Mouse (Mus musculus) cerebellum, adult 9-10 months (tissue): ENCODE measurements around the gene Gstp1.
"Not testable (repeated sequence)": the region's sequence is repeated elsewhere in the genome, so short reads cannot be mapped to it uniquely, and the experiment has no call there.

Experiments
- DNase-seq: peaks from one replicate; pipeline ENCODE4 v3.0.0; 2022

Gstp1 gene

DNA sequence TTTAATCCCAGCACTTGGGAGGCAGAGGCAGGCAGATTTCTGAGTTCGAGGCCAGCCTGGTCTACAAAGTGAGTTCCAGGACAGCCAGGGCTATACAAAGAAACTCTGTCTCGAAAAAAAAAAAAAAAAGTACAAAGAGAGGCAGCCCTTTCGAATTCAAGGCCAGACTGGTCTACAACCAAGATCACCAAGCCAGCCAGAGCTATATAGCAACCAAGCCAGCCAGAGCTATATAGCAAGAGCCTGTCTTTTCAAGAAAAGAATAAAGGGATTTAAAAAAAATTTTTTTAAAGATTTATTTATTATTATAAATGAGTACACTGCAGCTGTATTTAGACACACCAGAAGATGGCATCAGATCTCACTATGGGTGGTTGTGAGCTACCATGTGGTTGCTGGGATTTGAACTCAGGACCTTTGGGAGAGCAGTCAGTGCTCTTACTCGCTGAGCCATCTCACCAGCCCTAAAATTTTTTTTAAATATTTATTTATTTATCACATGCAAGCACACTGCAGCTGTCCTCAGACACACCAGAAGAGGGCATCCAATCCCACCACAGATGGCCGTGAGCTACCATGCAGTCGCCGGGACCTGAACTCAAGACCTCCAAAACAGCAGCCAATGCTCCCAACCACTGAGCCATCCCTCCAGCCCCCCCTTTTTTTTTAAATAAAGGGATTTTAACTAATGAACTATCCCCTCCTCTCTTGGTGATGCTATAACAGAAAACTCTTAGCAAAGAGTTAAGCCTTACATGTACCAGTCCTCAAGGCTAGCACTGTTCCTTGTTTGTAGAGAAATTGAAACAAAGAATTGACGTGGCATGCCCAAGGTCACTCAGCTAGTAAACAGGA, 22.5 kb upstream of the Gstp1 start:
- DNase-seq, result not testable (repeated sequence)

DNA sequence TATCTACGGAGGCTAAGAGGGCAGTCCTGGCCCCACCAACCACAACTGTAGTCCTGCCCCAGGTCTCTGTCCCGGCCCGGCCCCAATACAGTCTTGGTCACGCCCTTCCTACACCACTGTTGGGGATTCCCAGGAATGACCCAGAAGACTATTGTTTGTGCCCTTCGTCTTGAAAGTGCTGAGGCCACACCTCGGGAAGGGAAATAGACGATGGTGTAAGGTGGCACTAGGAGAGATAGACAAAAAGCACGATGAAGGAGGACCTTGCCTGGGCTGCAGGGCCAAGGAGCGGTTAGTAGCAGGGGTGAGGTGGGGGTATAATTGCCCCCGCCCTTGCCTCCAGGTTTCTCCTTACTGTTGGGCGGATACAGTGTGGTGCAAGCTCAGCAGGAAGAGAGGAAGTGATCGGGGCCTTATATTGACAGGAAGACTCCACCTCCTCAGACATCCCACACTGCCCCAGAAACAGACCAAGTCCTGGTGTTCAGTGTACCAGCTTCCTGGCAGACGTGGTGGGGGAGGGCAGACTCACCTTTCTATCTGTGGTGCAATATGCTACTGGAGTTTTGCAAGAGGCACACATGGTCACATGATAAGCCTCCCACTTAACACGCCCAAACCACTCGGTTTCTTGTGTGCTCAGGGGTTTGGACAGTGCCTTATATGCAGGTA, 21.4 kb upstream of the Gstp1 start, which contains the start of gene Gstp3:
TSS of gene Gstp3 (minus strand) at position 501 of the 672 bp plus-strand sequence.
- DNase-seq, result no peak

DNA sequence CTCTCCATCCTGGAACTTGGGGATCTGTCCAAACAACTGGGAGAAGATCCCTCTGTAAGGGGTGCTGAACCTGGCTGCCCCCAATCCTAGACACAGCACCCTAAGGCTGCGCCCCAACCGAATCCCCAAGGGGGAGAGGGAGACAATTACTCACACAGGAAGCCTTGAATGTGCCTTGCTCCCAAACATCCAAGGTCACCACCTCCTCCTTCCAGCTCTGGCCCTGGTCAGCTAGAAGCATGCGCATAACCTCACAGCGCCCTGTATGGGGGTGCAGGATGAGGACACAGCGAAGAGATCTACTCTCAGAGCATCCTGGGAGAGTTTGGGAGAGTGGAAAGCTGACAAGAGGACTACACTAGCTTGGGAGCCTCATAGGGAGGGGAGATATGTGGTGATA, 20.8 kb upstream of the Gstp1 start:
- DNase-seq, result no peak

DNA sequence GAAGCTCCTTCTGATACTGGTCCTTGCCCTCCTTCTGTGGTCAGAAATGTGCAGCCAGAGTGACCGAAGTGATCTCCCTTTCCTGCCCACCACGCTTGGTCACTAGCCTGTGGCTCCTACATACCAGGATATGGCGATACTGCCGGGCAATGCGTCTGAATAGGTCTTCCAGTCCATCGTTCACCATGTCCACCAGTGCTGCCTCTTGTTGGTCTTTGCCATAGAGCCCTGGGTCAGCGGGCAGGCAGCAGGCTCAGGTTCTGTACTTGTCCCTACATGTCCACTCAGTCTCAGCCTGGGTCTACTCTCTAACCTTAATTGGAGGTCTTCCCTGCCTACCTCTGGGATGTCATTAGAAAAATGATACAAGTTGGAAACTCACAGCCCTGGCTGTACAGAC, 20.2 kb upstream of the Gstp1 start:
- DNase-seq, result no peak

DNA sequence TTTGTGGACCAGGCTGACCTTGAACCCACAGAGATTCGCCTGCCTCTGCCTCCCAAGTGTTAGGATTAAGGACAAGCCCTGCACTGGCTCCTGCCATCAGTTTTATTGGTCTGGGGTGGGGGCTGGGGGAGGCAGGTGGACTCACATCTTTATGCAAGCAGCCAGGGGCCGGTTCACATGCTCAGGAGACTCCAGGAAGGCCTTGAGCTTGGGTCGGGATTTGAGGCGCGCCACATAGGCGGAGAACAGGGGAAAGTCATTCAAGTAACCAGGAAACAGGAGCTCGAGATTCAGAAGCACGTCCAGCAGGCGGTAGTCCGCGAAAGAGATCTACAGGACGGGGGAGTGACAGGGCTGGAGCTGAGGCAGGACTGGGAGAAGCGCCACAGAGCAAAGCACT, 19.6 kb upstream of the Gstp1 start:
- DNase-seq, result no peak

DNA sequence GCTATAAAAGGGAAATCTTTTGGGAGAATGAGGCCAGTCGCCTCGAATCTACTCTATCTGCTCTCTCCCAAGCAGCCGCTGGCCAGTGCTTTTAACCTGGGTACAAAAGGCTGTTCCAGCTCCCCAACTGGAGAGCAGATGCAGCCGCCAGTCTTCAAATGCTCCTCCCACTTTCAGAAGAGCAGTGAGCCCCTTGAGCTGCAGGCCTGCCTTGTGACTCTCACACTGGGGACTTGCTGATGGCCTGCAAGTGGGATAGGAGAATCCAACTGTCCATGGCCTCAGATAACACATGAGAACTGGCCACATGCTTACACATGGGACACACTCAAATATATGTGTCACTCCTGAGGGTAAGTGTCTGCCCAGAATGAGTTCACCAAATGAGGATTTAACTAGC, 18.9 kb upstream of the Gstp1 start:
- DNase-seq, result no peak

DNA sequence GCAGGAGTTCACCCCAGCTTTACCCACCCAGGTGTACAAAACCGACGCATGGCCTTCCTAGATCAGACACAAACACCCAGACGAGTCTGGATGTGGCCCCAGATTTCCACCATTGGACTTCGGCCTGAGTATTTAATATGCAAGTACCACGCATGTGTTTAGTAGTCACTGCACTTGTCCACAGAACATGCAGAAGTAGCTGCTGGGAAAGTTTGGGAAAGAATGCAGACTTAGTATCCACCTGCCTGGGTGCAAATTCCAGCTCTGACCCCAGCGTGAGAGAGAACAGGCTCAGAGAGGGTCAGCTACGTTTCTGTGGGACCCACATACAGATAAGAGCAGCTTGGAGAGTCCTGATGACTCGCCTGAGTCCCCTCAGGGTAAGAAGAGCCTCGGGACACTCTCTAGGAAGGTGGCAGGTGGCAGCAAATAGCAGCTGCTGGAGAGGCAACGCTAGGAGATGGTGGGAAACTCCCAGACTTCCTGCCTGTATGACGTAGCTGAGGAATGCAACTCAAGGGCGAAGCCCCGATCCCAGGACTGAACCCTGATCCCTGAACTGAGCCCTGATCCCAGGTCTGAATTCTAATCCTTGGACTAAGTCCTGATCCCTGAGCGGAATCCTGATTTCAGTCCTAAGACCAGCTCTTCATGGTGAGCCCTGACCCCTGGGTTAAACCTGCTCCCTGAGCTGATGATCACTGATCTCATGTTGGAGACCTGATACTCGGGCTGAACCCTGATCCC, 18.3 kb upstream of the Gstp1 start:
- DNase-seq, result peak; percentile 34

DNA sequence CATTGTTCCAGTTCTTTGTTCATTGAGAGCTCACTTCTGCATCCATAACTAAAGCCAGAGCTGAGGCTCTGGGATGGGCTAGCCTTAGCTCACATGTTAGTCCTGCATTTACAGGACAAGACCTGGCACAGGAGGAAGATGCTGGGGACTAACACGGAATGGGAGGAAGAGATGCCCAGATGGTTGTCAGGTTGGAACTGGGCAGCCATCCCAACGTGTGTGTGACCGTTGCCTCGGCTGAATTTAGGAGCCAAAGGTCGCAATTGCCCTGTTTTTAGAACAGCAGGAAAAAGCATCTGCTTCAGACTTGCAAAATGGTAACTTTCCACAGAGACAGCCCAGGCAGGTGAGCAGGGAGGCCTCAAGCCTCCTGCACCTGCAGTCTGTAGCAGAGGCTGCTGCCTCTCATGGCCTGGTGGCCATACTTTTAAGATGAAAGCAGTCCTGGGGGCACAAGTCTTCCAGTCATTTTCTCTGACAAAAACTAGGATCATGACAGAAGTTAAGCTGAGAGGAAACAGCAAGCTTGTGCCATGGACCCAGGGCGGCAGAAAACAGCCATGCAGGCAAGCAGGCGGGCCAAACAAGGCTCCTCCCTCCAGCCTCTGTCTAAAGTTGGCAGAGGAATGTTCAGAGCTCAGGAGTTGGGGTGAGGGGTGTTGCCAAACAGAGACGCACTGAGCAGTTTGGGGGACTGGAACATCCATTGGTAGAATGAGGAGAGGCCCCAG, 17.6 kb upstream of the Gstp1 start:
- DNase-seq, result peak; percentile 83

DNA sequence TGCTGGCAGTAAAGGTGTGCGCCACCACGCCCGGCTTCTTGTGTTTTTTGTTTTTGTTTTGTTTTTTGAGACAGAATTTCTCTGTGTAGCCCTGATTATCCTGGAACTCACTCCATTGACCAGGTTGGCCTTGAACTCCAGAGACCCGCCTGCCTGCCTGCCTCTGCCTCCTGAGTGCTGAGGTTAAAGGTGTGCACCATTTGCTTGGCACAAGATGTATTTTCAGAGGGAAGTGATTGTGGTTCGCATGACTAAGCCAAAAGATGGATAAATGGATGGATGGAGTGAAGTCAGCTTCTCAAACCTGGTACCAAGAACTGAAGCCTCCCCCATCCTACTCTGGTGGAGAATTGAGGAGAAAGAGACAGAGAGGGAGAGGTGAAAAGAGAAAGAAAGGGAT, 16.8 kb upstream of the Gstp1 start:
- peak; percentile 20 for DNase-seq

DNA sequence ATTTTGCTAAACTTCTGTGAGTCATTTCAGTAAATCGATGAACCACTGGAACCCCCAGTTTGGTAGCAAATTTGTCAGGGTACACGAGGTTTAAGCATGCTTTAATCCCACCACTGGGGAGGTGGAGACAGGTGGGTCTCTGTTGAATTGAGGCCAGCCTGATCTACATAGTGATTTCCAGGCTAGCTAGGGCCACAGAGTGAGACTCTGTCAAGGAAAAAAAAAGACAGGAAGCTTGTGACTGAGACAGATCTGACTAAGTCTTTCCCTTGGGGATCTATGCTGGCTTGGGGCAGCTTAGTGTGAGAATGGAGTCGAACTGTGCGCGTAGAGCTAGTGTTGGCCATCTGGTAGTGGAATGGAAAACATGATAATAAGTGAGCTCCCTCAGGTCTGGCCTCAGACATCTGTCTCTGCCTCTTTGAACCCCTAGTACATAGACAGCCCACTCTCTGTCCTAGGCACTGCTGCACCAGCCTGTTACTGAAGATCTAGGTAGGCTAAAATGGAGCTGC, 14.8 kb upstream of the Gstp1 start:
- DNase-seq, result no peak

DNA sequence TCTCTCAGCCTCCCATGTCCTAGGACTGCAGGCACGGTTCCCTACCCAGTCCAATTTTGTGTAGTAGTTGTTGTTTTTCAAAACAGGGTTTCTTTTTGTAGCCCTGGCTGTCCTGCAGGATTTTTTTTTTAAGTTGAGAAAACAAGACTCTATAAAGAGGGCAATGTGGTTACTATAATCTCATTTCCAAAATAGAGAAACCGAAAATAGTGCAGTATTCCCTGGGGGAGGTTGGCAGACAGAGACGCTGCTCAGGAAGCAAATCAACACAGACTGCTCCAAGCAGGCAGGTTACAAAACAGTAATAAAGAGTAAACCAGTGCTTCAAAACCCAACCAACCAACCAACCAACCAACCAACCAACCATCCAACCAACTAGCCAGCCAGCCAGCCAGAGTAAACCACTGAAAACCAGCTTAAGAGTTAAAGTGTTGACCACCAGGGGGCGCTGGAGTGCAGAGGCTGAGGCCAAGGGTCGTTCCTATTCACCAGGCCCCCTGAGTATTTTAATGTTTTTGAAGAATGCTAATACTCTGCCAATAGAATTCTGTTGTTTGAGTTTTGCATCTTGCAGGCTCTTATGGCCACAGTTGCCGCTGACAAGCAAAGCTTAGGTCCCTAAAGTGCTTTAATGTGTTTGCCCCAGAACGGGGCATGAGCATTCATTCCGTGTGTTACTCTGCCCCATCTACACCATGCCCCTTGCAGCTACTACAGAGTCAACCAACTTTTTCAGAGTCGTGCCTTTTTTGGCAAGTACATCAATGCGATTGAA, 14.1 kb upstream of the Gstp1 start:
- peak; percentile 73 for DNase-seq

DNA sequence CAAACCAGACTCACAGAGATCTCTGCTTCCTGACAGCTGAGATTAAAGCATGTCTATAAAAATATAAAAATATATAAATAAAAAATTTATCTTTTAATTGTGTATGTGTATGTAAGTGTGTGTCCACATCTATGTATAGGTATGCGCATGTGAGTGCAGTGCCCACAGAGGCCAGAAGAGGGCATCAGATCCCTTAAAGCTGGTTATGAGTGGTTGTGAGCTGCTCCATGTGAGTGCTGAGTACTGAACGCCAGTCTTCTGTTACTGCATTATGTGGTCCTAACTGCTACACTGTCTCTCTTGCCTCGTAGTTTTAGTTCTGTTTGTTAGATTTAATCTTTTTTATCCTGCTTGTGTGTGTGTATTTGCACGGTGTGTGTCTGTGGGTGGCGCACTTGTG, 13.2 kb upstream of the Gstp1 start:
- no peak for DNase-seq

DNA sequence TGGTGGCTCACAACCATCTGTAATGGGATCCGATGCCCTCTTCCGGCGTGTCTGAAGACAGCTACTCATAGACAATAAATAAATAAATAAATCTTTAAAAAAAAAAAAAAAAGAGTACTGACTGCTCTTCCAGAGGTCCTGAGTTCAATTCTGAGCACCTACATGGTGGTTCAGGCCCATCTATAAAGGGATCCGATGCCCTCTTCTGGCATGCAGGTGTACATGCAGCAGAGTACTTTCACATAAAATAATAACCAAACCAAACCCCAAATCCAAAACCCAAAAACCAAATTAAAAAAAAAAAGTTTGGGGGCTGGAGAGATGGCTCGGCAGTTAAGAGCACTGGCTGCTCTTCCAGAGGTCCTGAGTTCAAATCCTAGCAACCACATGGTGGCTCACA, 11.3 kb upstream of the Gstp1 start:
- not testable (repeated sequence) for DNase-seq

DNA sequence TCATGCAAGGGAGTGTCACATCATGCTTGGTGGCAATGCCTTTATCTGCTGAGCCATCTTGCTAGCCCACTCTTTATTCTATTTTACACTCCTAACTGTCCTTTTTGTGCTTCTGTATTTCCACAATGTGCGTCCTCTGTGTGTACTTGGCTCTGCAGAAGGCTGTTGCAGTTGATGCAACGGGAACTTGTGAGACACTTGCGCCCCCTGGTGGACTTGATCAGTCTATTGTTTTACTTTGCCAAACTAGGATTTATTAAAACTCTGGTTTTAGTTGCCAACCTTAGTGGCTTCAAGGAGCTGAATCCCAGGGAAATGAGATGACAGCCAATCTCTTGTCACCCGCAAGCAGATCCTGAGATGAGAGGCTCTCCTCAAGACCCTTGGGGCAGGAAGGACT, 10.1 kb upstream of the Gstp1 start:
- DNase-seq, result peak; percentile 89

DNA sequence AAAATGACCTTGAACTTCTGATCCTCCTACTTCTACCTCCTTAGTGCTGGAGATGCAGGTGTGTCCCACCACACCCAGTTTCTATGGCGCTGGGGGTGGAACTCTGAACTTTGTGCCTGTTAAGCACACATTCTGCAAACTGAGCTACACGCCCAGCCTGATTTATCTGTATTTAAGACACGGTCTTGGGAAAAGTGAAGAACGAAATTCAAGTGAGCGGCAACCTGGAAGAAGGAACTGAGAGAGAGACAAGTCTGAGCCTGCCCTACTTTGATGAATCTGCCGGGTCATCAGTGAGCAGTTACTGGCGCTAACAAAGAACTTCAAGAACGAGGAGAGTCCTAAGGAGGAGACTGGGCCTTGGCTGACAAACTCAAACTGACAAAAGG, 9.1 kb upstream of the Gstp1 start:
- no peak for DNase-seq

DNA sequence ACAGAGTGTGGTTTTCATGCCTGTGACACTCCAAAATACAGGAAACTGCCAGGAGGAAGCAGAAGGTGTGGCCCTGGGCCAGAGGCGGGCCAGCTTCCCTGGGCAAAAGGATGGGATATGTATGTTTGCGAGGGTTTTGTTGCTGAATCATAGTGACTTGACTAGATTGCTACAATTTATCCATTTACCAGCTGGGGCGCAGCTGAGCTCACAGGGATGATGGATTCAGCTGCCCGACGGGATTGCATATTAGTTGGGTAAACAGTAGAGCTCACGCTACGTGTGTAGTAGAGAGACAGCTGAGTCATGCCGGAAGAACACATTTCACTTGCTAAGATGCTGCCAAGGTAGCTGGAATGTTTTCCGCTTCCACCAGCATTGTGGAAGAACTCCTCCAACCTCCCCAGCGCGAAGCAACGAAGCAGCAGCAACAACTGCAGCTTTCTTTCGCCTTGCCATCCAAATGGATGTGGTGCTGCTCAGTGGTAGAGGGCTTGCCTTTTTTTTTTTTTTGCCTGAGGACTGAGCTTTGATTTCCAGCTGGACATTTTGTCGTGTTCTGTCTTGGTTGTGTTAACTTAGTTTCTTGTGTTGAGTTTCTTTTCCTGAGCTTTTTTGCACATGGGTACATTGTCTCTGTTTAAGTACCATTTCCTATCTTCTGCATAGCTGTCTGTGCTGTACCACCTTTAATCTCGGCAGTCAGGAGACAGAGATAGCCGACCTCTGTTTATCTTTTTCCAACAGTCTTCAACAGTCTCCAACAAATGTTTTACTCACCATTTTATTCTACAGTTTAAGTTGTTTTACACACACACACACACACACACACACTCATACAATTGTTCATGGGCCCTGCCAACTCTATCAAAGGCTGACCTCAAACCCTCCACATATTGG, 8.4 kb upstream of the Gstp1 start, which contains the start of gene Gstp2:
TSS of gene Gstp2 (minus strand) at position 58 of the 900 bp plus-strand sequence.
- peak; percentile 89 for DNase-seq

DNA sequence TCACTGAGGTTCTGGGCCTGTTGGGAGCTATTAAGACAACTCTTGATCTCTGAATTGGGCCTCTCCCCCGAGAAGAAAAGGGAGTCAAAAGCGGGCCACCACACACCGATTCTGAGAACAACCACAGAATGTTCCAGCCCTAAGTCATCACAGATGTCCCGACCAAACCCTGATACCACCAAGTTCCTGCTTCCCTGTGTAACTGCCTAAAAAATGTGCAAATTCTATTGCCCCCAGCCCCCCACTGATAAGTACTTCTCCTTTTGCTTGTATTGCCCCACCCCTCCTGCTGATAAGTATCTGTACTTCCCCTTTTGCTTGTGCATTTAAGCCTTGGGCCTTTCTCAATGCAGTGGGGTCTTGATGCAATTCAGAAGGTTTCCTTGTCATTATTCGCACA, 6.3 kb upstream of the Gstp1 start:
- DNase-seq, result not testable (repeated sequence)

DNA sequence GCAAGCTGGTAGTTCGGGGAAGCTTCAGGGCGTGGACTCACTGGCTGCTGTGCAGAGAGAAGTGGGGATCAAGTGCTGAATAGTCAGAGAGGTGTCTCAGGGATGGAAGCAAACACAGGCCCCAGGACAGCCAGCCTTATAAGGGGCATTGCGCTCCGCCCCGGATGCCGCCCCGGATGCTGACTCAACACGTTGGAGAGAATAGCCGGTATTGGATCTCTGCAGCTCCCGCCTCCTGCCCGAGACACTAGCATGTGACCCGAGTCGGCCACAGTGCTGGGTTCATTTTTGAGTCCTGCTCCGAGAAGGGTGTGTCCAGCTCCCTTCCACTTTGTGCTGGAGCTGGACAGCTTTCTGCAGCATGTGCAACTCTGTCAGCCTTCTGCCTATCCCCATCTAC, 4.3 kb upstream of the Gstp1 start:
- DNase-seq, result no peak

DNA sequence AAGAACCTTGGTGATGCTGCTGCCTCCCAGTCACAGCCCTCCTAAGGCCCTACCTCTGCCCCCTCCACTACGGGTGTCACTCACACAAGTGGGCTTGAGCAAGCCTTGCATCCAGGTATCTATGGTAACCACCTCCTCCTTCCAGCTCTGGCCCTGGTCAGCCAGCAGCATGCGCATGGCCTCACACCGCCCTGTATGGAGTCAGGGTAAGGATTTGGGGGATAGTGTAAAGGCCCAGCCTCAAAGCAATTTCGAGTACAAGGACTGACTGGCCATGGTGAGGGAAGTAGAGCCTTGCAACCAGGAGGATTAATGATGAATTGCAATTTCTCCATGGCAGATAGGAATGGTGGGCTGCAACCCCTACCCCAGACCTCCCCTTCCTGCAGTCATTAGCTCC, 3.7 kb upstream of the Gstp1 start:
- DNase-seq, result not testable (repeated sequence)

DNA sequence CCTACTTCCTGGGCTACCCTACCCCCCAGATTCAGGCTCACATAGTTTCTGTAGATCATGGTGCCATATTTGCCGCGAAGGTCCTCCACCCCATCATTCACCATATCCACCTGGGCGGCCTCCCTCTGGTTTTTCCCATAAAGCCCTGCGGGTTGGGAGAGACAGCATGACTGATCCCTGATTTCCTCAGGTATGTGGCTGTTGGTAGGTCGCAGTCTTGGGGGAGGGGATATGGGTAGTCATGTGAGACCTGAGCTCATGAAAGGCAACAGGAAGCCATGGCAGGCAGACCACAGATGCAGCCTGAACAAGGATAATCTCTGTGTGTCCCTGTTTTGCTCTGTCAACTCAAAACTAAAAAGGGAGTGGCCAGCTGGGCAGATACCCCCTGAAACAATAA, 3.2 kb upstream of the Gstp1 start:
- not testable (repeated sequence) for DNase-seq
